Mouse (Mus musculus): Measurements from ENCODE around the gene Defb47.

The Defb47 gene

DNA sequence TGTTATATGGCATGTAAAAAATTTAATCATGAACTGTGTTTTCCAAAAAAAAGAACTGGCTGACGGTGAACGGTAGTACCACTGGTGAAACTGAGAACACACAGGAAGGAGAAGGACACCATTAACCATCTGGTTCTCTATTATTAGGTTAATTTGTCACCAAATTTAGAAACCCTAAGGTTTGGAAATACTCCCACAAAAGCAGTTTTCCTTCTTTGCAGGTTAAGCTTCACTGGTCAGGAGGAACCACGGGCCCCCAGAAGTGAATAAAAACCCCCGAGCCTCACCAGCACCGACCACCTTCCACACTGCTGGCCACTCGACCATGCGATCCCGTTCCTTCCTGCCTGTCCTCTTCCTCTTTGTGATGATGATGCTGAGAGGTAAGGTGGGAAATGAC, at the start of gene Defb47:
Gene Defb47 (plus strand): TSS at position 301 of the 400 bp plus-strand sequence.
- DNase-seq, result no peak

DNA sequence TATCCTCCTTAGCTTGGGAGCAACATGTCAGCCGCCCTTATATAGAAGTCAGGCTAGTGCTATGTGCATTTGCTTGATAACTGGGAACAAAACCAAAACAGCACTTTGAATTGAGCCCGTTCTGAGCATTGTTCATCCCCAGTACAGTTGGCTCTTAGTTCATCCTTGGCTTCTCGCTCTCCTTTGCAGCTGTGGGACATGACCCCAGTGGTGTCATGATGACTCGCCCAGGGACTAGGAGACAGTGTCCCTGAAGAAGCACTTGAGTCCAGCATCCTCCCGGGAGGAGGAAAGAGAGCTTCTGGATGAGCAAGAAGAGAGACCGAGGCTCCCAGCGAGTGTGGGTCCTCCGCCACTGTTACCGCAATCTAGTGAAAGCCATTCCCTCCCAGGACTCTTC, 41.8 kb upstream of the Defb47 start:
- DNase-seq, result no peak

- DNase-seq, result no peak
These were observed 34.2 kb upstream of the Defb47 start for GRCm38 (mm10) chr14:62963632-62964031.

GRCm38 (mm10) chr14:62965342-62965741, 32.5 kb upstream of the Defb47 start:
- DNase-seq, result no peak

DNA sequence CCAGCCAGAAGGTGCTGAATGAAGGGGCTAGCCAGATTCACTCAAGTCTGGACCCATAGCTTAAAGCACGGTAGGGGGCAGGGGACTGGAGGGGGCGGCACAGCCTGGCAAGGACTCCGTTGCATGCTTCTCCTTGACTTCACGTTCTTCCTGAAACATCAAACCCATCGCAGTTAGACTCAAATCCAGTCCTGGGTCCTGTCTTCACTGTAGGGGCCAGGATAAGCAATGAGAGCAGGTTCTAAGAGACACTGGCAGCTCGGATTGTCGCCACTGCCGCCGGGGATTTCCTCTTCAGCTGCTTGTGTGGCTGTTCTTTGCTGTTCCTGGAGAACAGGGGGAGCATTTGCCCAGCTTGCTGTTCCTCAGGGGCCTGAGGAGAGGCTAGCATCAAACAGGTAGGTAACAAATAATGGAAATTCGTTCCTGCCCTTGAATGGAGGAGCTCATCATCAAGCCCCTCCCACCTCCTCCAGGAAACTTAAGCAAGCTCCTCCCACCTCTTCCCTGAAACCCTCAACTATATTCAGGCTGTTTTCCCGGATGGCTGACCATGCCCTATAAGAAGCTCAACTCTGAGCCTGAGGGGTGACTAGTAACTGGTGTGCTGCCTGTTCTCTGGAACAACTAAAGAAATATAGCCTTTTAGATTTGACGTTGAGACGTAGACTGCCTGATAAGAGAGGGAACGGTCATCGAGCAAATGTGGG, 31.9 kb upstream of the Defb47 start:
- DNase-seq, result peak in 1 of 2 experiments; percentile 23

GRCm38 (mm10) chr14:62975046-62975445, 22.8 kb upstream of the Defb47 start:
- peak; percentile 56 to 86 for DNase-seq

GRCm38 (mm10) chr14:62979815-62980214, 18.1 kb upstream of the Defb47 start:
- DNase-seq, result no peak

GRCm38 (mm10) chr14:62984410-62984809, 13.5 kb upstream of the Defb47 start, which contains the start of gene Defb48:
TSS of gene Defb48 (minus strand) at chr14:62984510.
- DNase-seq, result no peak

DNA sequence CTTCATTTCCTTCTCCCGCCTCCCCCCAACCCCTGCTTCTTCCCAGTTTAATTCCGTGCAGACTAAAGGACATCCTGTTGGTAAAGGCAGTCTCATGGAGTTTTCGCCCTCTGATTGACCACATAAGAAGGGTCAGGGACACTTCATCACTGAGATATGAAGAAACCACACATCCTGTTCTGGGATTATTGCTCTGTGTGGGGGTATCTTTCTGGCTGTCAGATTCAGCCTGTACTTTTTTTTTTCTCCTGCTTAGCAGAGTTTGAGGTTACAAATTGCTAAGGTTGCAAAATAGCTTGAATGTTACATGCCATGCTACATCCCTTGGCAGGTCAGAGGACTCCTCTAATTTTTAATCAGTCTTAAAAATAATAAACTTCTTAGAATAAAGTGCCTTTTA, 6.6 kb upstream of the Defb47 start:
- no peak for DNase-seq

DNA sequence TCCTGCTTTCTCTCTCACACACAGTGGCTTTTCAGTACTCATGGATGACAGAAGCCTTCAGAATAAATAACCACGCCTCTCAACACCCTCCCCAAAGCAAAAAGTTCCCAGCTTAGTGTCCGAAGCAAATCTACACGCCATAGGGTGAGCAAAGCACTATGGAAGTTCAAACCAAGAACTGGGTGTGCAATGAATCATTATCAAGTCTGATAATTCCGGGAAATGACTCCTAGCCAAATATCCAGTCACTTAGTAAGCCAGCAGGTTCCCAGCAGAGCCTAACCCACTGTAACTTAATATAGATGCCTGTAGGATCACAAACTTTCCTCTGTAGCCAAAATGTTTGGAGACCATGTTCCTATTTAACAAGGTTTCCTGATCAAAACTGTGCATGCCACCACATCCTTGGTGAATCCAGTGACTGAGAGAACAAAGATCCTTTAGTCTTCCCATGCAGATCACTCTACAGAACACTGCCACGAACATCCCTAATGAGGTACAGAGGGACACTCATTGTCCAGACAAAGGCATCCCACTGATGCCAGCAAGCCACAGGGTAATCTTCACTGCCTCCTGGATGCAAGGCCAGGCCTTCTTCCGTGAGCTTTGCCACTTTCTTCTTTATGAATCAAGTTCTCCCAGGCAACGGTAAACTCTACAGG, 5.9 kb upstream of the Defb47 start:
- no peak for DNase-seq

- DNase-seq, result no peak
These were observed 1.1 kb downstream of the Defb47 start for GRCm38 (mm10) chr14:62998977-62999376.

DNA sequence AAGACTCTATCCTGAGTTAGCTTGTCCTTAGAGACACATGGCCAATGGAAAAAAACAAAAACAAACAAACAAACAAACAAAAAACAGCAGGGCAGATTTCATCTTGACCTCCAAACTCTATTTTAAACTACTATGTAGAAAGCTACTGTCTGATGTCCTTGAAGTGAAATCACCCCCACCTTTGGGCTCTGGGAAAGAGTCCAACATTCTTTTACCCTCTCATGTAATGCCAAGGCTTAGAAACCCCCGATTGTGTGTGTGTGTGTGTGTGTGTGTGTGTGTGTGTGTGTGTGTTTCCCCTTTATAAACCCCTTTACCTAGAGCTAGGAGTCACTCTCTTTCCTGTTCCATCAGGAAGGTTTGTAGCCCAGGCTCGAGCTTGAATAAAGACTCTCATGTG, 4.7 kb downstream of the Defb47 start:
- no peak for DNase-seq

GRCm38 (mm10) chr14:63011471-63011870, 13.6 kb downstream of the Defb47 start, which contains the start of gene Defb43:
TSS of gene Defb43 (plus strand) at chr14:63011771.
- no peak for DNase-seq

DNA sequence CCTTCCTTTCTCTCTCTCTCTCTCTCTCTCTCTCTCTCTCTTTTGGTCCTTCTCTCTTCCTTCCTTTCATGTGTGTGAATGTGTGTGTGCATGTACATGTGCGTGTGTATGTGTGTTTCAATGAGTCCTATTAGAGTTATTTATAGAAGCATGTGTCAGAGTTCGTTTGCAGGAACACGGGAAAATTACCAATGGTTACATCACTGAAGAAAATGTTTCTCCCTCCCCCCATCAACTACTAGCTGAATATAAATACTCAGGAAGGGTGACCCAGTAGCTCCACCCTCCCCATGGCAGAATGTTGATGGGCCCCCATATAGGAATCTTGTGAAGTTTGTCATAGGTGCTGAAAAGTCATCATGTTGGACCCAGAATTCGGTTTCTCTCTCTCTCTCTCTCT, 15.2 kb downstream of the Defb47 start:
- no peak for DNase-seq

DNA sequence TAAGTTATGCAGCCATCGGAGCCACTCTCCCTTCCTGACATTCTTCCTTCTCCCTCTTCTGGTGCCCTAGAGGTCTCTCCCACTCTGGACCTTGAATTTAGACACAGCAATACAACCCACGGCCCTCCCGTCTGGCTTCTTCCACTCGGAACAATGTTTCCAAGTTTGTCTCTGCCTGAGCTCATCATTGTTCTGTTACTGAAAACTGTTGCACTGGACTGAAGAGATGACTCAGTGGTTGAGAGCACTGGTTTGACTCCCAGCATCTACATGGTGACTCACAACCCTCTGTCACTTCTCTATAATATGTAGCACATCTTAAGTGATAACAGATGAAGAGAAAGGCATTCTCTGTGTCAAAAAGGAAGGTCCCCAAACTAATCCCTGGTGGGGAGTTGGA, 16.8 kb downstream of the Defb47 start:
- no peak for DNase-seq

GRCm38 (mm10) chr14:63020524-63021156, 22.8 kb downstream of the Defb47 start:
- no peak for DNase-seq

- no peak for DNase-seq
These were observed 48.8 kb downstream of the Defb47 start, which contains the start of gene Defb42 for GRCm38 (mm10) chr14:63046691-63047090. TSS of gene Defb42 (plus strand) at chr14:63046991.

- no peak for DNase-seq
These were observed 52.1 kb downstream of the Defb47 start, which contains the start of gene Defb30 for GRCm38 (mm10) chr14:63049910-63050370. TSS of gene Defb30 (minus strand) at chr14:63049960.
